Mouse (Mus musculus) left cerebral cortex, adult 2 months (tissue): ENCODE results near the gene Prph. TPM values are rescaled to one million over a fixed set of nuclear protein-coding genes. Genes with fewer than 3 reads are reported as not detected.

Experiments
- DNase-seq, 2 experiments: peaks; one replicate each; pipeline ENCODE4 v3.0.0; 2021 to 2022; ENCODE audit warnings: low spot score in 2 of 2, mixed read lengths in 1 of 2; ENCODE audit errors: extremely low spot score in 1 of 2
- H3K27ac ChIP-seq: fragments of 200-600 bp; 2 replicates; pipeline ENCODE4 v1.8.1; 2022
- H3K4me3 ChIP-seq: fragments of 200-600 bp; 2 replicates; pipeline ENCODE4 v1.8.1; 2022
- CTCF ChIP-seq: fragments of 200-600 bp; IDR thresholded peaks from 2 replicates; pipeline ENCODE4 v1.8.1; 2022; ENCODE audit warnings: antibody characterized with exemption, mild to moderate bottlenecking, moderate library complexity
- intact Hi-C: fragments of 180-260 bp; cut with DNase I; formaldehyde crosslinking; loops from one replicate; pipeline ENCODE4 v1.15.1; 2025
- microRNA-seq, 2 experiments: library from miRNA; unstranded; fragments of <30 nt; microRNA quantifications; one replicate each; pipeline ENCODE4 v1.2.0; 2021
- total RNA-seq, 2 experiments: library from RNA; stranded (reverse); gene quantifications; 2 replicates each; pipeline ENCODE4 v1.2.3; 2021

The Prph gene
- total RNA-seq, 2 experiments from 2014 or later: 0.91 to 0.97 TPM

- TF ChIP-seq CTCF: no peak; the same call in 1 of the 2 replicates
- Histone ChIP-seq H3K27ac (no peak overlapping the region), H3K4me3 (no peak overlapping the region)
- no peak for DNase-seq
- intact Hi-C loops: loop anchor here (5.0 kb wide), 1 partner anchor 42 kb away; no protein-coding TSS in a partner anchor
These were observed 39.8 kb downstream of the Prph start for GRCm38 (mm10) chr15:99094631-99095270.

GRCm38 (mm10) chr15:99095356-99095755, 40.4 kb downstream of the Prph start:
- intact Hi-C loops: loop anchor here (5.0 kb wide), 1 partner anchor 43 kb away; no protein-coding TSS in a partner anchor
- no peak overlapping the region for H3K27ac ChIP-seq
- no peak overlapping the region for H3K4me3 ChIP-seq
- no peak for TF ChIP-seq CTCF
- DNase-seq: no peak

GRCm38 (mm10) chr15:99096061-99096793, 41.3 kb downstream of the Prph start:
- Histone ChIP-seq H3K4me3 (no peak overlapping the region; the same call in 1 of the 2 replicates), H3K27ac (no peak overlapping the region)
- no peak for DNase-seq
- no peak for TF ChIP-seq CTCF
- intact Hi-C loops: loop anchor here (5.0 kb wide), 1 partner anchor 44 kb away; no protein-coding TSS in a partner anchor

- H3K4me3 ChIP-seq: peak overlapping the region; percentile 30
- DNase-seq: no peak
- no peak overlapping the region for H3K27ac ChIP-seq
- no peak for TF ChIP-seq CTCF
- intact Hi-C loops: loop anchor here (5.0 kb wide), 1 partner anchor 45 kb away; no protein-coding TSS in a partner anchor
These were observed 42.0 kb downstream of the Prph start for GRCm38 (mm10) chr15:99096831-99097500.

- intact Hi-C loops: loop anchor here (5.0 kb wide), 1 partner anchor 46 kb away; no protein-coding TSS in a partner anchor
- TF ChIP-seq CTCF: no peak
- H3K4me3 ChIP-seq: peak overlapping the region; percentile 36
These were observed 43.0 kb downstream of the Prph start for GRCm38 (mm10) chr15:99097840-99098492.

GRCm38 (mm10) chr15:99098493-99098861, 43.5 kb downstream of the Prph start:
- Histone ChIP-seq H3K27ac (no peak overlapping the region), H3K4me3 (no peak overlapping the region)
- no peak for DNase-seq
- intact Hi-C loops: loop anchor here (5.0 kb wide), 1 partner anchor 46 kb away; no protein-coding TSS in a partner anchor
- TF ChIP-seq CTCF: no peak

More at GRCm38 (mm10) chr15:99097840-99098492, 43.0 kb downstream of the Prph start:
- no peak overlapping the region for H3K27ac ChIP-seq
- DNase-seq: no peak

GRCm38 (mm10) chr15:99099139-99099556, 44.2 kb downstream of the Prph start:
- DNase-seq: peak; percentile 26 to 44
- Histone ChIP-seq H3K27ac (no peak overlapping the region), H3K4me3 (no peak overlapping the region)
- intact Hi-C loops: loop anchor here (5.0 kb wide), 1 partner anchor 47 kb away; no protein-coding TSS in a partner anchor
- peak; percentile 84 for TF ChIP-seq CTCF

GRCm38 (mm10) chr15:99099984-99100383, 45.0 kb downstream of the Prph start:
- intact Hi-C loops: loop anchor here (5.0 kb wide), 1 partner anchor 48 kb away; no protein-coding TSS in a partner anchor
- TF ChIP-seq CTCF: no peak; the same call in none of the 2 replicates
- Histone ChIP-seq H3K4me3 (no peak overlapping the region), H3K27ac (no peak overlapping the region)
- no peak for DNase-seq

GRCm38 (mm10) chr15:99105238-99105637, 50.3 kb downstream of the Prph start:
- H3K4me3 ChIP-seq: no peak overlapping the region
- no peak for DNase-seq
- intact Hi-C loops: no loop called here
- H3K27ac ChIP-seq: no peak overlapping the region
- TF ChIP-seq CTCF: no peak

GRCm38 (mm10) chr15:99107866-99108265, 52.9 kb downstream of the Prph start:
- no peak overlapping the region for H3K27ac ChIP-seq
- H3K4me3 ChIP-seq: no peak overlapping the region
- no peak for TF ChIP-seq CTCF
- no peak for DNase-seq
- intact Hi-C loops: no loop called here

Small RNA genes lying within 50 kb of the gene (microRNA-seq; reads per million reads assigned to microRNA genes)
- 0 reads per million in 2 experiments for gene Mir6960

Other genes starting within 250 kb of the Prph start
- gene Ddn, start 245.7 kb upstream of the Prph start, total RNA-seq: 100 to 1,000 TPM; 739 to 834 TPM
- gene Prkag1, start 223.7 kb upstream of the Prph start, total RNA-seq: 10 to 100 TPM; 46.1 to 52.3 TPM
- 100 to 1,000 TPM; 100 to 101 TPM for gene Kmt2d, start 184.0 kb upstream of the Prph start, total RNA-seq
- gene Rhebl1, start 160.6 kb upstream of the Prph start, total RNA-seq: 10 to 100 TPM; 11.8 to 12.1 TPM
- gene Dhh, start 156.6 kb upstream of the Prph start, total RNA-seq: under 1 TPM in 1 of 2 experiments, not detected in 1; 0.28 TPM
- 10 to 100 TPM; 17.8 to 19.1 TPM for gene Lmbr1l, start 136.9 kb upstream of the Prph start, total RNA-seq
- gene Tuba1b, start 120.6 kb upstream of the Prph start, total RNA-seq: 100 to 1,000 TPM; 509 to 550 TPM
- not detected for gene Gm49450, start 101.6 kb upstream of the Prph start, total RNA-seq
- 100 to 1,000 TPM; 817 to 827 TPM for gene Tuba1a, start 101.5 kb upstream of the Prph start, total RNA-seq
- 10 to 100 TPM; 56.1 to 61.4 TPM for gene Tuba1c, start 25.3 kb upstream of the Prph start, total RNA-seq
- gene Troap, start 19.4 kb downstream of the Prph start, total RNA-seq: under 1 TPM in 1 of 2 experiments, not detected in 1; 0.72 TPM
- gene C1ql4, start 32.6 kb downstream of the Prph start, total RNA-seq: not detected
- gene Dnajc22, start 38.0 kb downstream of the Prph start, total RNA-seq: under 1 TPM in 1 of 2 experiments, not detected in 1; 0.21 TPM
- 10 to 100 TPM; 34.8 to 35.6 TPM for gene Spats2, start 70.7 kb downstream of the Prph start, total RNA-seq
- 100 to 1,000 TPM; 174 to 180 TPM for gene Kcnh3, start 169.7 kb downstream of the Prph start, total RNA-seq
- 10 to 100 TPM; 77.3 to 81.0 TPM for gene Mcrs1, start 196.8 kb downstream of the Prph start, total RNA-seq
- 100 to 1,000 TPM; 111 to 119 TPM for gene Prpf40b, start 239.9 kb downstream of the Prph start, total RNA-seq
- 1 to 10 TPM; 1.3 to 1.8 TPM for gene Fam186b, start 240.7 kb downstream of the Prph start, total RNA-seq